Mouse (Mus musculus) heart, adult 9 months (tissue): Measurements from ENCODE around the gene Trpm8.

Experiments
- DNase-seq, 2 experiments: peaks; one replicate each; pipeline ENCODE4 v3.0.0; 2022; ENCODE audit warnings: low spot score in 2 of 2

Trpm8 gene

DNA sequence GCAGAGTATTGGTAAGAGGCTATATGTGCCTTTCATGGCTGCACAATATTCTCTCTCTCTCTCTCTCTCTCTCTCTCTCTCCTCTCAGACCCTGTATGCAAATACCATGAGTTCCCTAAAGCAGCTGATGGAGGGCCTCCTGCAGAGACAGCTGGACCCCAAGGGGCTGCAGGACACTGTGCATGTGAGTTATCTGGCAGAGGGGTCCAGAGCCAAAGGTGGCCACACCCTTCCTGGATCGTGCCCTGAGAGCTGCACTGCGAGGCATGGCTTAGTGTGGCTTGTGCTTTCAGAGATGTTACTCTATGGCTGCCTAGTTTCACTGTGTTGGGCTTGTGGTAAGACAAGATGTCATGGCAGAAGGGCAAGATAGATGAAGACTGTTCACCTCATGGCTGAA is 29.8 kb upstream of the Trpm8 start:
- no peak for DNase-seq

DNA sequence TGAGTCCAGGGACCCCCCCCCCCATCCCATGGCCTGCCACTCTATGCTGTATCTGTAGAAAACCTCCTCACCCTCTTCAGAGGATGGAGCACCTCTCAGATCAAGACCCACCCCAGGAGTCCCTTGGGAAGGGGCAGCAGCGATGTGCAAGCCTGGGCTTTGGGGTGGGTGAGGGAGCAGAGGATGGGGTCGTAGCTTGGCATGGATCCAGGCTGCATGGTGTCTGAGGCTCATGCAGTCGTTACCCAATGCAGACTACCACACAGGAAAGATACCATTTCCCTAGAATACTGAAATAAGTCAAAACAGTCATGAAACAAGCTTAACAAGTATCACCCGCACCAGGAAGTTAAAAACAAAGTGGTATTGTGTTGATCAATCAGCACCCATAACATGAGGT is 28.8 kb upstream of the Trpm8 start:
- DNase-seq, result no peak

DNA sequence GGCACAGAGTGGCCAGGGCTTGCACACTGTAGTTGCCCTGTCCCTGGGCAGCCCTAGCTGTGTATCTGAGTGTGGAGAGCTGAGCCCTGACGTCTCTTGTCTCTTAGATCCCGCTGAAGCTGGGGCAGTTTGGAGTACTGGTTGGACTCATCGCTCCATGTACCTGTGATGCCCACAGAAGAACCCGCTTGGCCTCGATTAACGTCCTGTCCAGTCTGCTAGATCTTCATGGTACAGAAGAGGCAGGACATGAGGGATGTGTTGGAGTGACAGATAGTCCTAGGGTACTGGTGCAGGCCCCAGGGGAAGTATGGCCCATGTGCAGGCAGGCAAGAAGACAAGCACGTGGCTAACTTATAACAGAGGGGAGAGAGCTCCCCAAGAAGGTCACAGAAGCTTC is 27.9 kb upstream of the Trpm8 start:
- DNase-seq, result no peak

DNA sequence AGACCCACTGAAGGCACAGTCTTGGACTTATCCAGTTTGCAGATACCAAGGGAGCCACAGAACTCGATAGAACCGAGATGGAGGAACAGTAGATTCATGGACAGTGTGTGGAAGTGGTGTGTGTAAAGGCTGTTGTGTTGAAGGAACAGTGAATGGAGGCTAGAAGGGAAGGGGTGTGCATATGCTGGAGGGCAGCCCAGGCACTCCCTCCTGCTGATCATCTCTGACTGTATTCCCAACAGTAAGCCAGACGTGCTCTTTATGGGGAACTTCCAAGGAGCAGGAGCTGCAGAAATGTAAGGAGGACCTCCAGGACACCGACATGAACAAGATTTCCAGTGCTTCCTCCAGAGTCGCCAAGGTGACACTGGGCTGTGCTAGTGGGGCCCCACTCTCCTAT is 27.4 kb upstream of the Trpm8 start:
- DNase-seq, result no peak

DNA sequence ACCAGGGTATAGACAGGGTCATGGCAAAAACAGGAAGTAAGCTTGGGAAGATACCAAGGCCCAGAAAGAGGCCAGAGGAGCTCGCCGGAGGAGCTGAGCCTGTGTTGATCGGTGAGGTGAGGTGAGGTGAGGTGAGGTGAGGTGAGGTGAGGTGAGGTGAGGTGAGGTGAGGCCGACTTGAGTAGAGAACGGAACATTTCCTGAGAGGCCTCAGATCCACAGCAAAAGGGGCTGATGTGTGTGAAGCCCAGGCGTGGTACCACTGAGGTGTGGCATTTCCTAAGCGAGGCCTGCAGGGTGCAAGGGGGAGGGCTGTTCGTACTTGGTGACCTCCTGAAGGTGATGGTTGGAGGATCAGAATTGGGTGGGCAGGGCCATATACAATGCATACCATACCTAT is 24.4 kb upstream of the Trpm8 start:
- no peak for DNase-seq

DNA sequence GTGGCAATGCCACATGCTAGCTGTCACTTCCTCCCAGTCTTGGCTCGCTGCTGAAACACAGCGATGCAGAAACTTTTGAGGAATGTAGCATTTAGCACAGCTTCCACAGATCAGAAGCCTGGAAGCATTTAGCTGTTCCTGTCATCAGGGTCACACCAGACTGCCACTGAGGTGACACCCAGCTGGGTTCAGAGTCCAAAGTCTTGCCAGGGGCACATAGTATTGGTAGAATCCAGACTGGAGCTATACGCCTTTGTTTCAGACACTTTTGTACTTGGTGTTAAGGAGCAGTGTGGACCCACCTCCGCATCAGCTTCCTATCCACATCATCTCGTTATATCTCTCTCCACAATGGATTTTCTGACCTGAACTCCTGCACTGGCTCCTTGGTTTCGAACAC is 23.9 kb upstream of the Trpm8 start:
- no peak for DNase-seq

DNA sequence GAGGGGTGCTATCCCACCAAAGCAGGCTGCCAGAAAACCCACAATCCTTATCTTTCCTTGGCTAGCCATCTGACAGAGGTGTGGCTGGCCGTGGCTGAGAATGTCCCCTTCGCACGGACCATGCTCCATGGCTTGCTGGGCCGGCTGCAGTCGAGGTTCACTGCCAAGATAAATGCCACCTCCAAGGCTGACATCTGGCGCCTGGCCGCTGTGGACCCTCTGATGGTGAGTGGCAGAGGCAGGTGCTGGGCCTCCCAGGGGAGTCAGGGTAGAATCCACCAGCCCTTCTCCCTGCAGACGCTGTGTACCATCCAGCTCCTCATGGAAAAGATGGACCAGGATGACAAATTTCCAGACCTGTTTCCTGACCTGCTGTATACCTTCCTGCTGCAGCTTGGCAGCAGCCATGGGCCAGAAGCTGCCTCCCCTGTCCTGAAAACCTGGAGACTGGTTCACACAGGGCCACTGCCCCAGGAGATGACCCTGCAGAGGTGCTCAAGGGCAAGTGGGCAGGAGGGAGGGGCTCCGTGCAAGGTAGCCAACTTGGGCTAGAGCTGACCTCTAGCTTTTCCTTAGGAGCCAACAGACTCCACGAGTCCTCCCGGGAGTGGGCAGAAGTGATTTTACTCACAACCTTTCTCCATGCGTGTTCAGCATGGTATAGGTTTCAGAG is 22.5 kb upstream of the Trpm8 start:
- DNase-seq, result no peak

DNA sequence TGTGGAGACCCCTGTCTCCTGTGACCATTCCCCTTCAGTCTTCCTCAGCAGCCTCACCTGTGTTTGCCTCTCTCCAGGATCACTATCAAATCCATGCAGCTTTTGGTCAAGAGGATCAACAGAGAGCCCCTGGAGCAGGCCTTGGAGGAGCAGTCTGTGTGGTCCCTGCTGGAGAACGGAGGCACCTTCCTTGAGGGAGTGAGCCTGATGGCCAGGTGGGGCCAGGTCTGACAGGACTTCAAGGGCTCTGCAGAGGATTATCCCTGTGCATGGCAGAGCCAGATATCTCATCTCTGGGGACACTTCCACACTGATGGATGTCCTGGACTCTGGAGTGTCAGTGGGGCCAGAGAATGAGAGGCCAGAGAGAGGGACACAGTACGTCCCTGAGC is 22.0 kb upstream of the Trpm8 start:
- DNase-seq, result no peak

DNA sequence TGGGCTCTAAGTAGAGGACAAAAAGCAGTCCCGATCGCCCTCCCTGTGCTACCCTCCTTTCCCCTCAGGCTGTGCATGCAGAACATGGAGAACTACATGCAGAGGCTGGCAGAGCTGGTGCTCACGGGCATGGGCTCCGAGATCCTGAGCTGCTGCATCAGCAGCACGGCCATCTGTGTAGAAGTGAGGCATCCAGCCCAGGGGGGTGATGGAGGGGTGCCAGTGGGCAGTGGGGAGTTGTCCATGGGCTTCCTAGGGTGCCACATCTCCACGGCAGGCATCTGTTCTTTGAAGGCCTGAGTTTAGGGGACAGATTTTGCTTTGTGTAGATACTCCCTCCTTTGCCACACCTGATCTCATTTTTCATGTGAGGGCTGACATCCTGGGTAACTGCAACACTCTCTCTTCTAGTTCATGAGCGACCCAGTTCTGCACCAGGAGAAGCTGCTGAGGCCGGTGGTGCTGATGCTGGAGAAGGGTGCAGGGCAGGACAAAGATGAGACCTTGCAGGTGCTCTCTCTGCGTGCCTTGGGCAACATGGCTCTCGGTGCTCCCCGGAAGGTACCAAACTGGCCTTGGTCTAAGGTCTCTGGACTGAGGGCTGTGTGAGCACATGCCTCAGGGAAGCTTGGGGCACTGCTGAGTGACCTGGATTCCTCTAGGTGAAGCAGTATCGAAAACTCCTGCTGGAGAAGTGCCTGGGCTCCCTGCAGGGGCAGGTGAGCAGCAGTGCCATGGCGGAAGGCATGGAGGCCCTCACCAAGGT is 21.3 kb upstream of the Trpm8 start:
- no peak for DNase-seq

DNA sequence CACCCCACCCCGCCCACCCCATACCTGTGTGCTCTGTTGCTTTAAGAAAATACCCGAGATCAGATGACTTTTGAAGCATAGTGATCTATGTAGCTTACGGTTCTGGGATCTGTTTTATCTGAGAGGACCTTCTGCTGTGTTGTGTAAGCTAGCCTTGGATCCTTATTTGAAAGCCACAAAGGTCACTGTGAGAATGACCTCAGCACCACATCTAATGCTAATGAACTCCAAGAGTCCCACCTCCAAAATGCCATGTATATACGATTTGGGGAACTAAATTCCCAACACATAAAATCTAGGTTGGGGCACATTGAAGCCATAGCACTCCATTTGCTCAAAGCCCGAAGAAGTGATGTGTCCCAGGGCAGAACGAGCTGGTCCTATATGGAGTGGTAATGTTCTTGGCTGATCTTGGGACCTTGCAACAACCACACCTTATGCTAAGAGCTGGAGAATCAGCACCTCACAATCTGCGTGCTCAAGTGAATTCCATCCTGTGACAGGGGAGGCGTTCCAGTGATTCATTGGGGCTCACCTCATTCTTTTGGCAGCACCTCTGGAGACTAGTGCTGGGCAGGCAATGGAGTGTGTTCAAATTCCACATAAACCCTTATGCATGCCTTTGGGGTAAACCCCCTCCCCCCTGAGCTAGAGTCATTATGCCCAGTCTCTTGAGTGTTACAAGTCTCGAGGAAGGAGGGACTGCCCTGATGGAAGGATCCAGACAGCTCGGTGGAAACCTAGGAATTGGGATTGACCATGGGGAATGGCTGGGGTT is 20.4 kb upstream of the Trpm8 start:
- no peak for DNase-seq

DNA sequence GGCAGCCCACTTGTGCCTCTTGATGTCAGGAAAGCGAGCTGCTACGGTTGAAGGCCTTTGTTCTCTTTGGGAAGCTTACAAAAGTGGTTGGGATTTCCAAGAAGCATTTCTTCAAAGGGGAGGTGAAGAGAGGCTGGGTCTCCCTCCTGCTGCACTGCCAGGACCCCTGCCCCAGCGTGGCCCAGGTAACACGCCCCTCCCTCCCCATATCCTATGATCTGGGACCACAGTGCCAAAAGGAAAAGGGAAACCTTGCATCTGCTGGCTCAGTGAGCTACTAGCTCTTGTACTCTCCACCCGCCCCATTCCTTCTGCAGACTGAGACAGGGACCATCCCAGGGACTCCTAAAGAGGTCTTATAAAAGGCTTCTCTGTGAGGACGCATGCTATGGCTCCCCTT is 19.8 kb upstream of the Trpm8 start:
- DNase-seq, result no peak

DNA sequence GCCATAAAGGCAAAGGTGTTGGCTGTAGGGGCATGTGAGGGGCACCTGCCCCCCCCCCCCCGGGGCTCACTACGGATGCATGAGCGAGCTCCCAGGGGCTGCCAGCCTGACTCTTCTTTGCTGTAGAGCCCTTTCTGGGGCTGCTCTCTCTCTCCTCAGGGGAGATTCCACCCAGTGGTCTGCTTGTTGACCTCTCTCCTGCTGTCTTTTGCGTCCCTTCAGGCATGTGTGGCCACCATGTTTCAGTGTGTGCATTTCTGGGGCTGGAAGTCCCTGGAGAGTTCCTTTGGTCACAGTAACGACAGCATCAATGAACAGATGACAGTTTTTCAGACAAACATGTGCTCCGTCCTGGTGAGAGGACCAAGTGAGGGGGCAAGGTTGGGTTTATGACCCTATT is 19.1 kb upstream of the Trpm8 start:
- DNase-seq, result no peak

DNA sequence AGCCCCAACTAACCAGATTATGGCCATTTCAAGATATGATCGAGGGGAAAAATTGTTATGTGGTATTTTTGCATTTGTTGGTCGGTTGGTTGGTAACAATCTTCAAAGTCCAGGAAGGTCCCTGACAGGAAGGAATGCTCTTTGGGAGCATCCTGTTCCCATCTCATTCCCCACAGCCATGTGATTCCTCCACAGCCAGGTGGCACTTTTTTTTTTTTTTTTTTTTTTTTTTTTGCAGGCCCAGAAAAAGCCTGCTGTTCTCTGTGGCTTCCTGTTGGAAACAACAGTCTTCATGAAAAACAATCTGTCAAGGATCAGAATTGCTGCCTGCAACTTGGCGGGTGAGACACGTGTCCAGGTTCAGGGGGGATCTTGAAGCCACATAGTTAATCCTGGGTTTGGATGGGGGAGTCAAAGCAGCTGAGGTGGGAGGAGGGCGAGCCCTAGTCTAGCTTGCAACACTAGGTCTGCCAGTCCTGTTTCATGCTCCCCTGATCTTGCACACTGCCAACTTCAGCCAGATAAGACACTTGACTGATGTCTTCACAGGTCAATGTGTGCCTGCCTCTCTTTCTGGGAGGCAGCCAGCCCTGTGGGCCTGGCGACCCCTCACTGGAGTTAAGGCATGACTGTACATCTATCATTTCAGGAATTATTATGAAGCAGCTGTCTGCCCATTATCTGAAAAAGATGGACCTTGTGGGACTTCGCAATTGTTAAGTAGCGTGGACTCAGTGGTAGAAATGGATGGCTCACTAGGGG is 18.4 kb upstream of the Trpm8 start:
- DNase-seq, result no peak

DNA sequence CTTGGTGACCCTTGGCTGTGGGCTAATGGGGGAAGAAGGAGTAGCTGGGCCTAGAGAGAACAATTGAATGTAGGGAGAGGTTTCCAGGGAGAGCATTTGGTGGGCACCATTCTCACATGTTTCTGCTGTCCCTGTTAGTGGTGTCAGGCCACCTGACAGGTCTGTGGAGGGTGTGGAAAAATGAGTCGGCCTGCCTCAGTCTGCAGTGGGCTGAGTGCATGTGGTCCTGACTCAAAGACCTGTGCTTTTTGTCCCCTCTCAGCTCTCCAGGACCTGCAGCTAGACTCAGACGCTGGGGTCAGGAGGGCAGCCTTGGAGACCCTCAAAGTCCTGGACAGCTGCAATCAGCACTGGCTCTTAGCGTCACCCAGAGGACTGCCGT is 17.8 kb upstream of the Trpm8 start:
- no peak for DNase-seq

DNA sequence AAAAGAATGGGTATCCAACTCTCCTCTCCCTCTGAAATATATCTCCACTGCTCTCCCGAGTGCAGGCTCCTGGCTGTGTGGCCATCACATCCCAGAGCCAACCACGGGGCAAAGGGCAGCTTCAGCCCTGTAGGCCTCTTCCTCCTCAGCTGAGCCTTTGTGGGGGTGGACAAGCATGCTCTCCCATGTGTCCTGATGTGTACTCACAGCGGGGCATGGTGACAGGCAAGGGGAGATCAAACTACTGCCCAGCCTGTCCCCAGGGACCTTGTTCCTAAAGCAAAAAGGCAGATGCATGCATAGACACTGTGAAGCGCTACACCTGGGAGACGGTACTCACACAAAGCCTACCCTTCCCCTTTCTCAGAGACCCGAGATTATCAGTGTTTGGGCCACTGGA is 17.3 kb upstream of the Trpm8 start:
- DNase-seq, result no peak

DNA sequence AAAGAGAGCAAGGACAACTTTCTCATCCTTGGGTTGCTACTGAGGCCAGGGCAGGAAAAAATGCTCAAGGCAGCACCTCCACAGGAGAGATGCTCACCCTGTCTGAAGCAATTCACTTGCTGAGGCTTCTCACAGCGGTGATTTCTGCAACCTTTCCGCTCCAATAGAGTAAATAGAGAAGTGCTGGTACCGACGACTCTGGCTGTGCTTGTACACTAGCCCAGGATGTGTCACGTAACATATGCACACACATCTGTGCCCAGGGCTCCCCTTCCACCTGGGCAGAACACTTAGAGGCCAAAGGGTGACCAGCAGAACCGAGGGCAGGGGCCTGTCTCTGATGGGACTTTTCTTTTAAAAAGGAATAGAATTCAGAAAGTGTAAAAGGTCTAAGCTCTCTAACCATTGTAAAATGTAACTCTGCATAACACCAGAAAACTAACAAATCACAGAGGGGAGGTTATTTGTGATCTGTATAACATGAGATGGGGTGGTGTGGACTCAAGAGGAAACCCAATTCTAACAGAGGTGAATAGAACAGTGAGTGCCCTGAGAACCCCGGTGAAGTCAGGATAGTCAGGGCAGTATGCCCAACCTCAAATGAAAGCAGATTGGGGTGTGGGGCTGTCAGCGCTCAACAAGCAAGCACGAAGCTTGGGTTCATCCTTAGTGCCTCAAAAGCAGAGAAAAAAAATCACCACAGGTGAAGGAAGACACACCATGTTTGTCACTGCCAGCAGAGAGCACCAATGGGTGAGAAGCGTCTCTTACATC is 16.7 kb upstream of the Trpm8 start:
- no peak for DNase-seq

DNA sequence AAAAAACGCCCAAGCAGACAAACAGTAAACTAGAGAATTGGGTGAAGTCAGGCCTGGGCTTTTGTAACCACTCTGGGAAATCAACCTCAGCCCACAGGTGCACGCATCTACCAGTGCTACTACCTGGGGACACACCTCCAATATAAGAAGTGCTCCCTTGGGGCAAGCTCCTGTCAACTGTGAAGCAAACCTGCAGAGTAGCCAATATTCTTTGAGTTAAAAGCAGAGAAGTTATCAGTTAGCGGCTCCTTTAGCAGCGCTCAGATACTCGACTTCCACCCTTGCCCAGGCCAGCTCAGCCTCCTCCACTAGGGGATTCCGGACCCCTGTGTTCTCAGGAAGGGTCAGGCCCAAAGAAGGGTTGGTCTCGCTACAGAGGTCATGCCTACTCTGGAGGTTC is 15.8 kb upstream of the Trpm8 start:
- no peak for DNase-seq

DNA sequence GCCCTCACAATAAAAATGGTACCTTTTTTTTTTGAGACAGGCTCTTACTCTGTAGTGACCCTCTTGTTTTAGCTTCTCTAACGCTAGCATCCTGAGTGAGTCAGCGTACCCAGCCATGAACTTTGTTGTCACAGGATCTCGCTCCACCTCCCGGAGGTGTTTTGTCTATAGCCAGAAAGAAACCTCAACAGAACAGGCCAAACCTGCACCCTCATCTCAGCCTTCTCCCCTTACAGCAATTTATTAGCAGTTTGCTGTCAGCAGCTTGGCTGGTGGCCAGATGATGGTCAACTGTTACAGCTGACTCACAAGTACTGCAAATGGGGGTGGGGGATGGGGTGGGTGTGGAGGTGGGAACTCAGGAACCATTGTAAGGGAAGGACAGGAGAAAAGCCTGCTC is 15.2 kb upstream of the Trpm8 start:
- DNase-seq, result peak in 1 of 2 experiments; percentile 30

DNA sequence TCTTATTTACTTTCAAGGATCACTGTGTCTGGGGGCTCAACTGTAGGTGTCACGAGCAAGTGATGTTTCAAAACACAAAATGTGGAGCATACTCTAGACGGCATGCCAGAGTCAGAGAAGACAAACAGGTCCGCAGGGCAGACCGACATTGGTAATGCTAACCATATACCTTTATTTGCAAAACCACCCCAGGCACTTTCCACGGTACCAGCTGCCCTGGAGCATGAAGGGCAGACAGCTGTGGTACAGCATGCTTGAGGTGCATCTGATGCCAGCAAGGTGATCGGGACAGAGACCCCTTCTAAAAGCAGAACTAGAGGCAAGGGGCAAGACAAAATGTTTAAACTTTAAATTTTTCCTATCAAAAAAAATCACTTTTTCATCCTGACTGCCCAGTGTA is 14.5 kb upstream of the Trpm8 start:
- DNase-seq, result no peak

DNA sequence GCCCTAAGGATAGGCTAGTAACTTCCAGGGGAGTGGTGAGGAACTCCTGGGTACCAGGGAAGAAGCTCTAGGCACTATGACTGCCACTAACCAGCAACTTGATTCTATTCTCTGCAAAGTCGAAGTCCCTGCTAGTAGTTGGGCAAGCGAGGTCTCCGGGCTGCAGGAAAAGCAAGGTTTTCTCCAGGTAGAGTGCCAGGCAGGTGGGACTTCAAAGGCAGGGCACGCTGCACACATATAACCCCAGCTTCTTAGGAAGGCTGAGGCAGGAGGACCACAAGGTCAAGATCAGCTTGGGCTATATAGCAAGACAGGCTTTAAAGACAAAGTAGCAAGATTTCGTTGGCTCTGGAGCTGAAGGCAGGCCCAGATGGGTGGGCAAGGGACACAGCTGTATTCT is 13.7 kb upstream of the Trpm8 start:
- DNase-seq, result no peak

DNA sequence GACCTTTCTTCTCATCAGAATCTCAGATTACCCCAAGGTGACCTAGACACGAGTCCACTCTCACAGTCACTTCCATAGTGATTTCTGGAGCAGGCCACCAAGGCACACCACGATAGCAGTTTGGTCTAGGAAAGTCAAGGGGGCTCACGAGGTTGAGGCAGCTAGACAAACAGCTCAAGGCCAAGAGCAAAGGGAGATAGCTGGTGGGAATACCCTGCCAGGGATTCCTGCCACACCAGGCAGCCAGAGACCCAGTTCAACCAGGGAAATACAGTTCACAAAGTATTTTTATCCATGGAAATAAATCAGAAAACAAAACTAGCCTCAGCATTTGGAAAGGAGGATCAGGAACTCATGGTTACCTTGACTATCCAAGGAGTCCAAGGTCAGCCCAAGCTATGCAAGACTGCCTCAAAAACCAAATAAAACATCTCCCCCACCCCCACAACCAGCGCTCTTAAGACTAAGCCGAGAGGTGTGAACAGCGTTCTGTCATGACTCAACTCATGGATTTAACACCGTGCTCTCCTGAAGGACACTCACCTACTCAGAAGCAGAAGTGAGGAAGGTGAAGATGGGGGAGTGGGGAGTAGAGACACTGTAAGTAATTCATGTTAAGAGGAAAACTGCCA is 13.1 kb upstream of the Trpm8 start:
- no peak for DNase-seq
